Mouse (Mus musculus) spleen, postnatal 36 days (tissue): Measurements from ENCODE around the gene Exog.

Experiments
- DNase-seq, 2 experiments: peaks; one replicate each; pipeline ENCODE4 v3.0.0; 2022; ENCODE audit warnings: low spot score in 2 of 2, mixed read lengths in 1 of 2

Exog gene

DNA sequence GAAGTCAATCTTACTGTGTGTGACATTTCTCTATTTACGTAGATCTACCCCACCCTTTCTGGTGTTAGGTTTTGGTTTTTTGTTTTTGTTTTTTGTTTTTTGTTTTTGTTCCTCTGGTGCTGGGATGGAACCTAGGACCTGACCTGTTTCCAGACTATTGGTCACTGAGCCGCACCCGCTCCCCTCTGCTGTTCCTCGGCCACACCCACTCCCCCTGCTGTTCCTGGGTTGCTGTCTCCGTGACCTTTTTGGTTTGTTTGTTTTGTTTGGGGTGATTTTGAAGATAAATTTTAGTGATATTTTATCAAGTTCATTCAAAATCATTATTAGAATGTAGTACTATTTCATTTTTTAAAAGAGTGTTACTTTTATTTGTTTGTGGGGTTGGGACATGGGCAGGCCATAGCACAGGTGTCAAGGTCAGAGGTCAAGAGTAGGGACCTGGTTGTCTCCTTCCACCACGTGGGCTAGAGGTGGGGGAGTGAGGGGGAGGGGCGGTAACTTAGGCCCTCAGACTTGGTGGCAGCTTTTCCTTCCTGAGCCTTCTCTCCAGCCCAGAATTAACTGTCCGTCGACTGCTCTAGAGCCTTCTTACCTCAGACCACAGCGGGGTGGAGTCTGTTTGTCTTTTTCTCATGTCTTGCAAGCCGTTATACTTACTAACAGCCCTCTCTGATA, 60.4 kb downstream of the Exog start:
- no peak for DNase-seq

DNA sequence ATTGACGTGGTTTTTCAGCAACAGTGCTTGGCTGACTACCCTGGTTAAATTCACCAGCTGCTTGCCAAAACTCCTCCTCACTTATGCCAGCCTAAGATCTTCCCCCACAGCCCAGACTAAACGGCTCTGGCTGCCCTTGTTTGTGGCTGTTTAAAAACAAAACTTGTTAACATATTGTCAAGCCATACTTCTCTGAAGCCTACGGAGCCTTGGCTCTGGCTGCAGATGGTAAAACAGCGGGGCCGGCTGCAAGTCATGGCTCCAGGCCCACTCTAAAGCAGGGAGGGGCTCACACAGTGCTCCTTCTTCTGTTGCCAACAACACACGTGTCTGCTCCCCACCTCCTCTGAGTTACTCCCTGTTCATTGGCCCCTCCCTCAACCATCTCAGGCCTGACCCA, 66.2 kb downstream of the Exog start:
- DNase-seq: no peak

DNA sequence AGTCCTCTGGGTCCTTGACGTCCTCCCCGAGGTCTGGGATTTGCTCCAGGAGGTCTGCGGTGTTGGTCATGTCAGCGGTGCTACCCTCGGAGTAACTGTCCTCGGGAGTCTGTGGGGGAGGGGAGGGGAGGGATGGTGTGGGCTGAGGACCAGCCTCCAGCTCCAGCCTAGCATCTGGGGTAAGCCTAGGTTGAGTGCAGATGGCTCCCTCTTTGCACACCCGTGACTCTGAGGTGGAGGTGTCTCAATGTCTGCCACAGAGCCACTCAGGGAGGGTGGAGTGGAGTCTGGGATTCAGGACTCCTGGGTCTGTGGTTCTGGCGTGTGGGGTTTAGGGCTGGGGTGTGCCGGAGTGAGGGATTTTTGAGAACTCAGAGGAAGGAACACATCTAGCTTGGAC, 68.2 kb downstream of the Exog start:
- no peak for DNase-seq

DNA sequence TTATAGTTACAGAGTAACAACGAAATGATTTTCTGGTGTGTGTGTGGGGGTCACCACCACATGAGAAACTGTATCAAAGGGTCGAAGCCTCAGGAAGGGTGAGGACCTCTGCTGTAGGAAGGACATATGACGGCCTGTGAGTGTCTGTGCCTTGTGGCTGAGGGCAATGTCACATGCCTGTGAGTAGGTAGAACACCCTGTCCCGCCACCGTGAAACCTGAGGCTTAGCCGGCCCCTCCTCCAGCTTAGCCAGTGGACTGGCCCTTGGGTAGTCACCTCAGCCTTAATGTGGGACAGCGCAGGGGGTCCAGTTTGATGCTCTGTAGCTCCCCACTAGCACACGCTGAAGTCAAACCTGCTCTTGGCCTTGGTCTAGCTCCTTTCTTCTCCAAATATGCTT, 69.1 kb downstream of the Exog start:
- no peak for DNase-seq

DNA sequence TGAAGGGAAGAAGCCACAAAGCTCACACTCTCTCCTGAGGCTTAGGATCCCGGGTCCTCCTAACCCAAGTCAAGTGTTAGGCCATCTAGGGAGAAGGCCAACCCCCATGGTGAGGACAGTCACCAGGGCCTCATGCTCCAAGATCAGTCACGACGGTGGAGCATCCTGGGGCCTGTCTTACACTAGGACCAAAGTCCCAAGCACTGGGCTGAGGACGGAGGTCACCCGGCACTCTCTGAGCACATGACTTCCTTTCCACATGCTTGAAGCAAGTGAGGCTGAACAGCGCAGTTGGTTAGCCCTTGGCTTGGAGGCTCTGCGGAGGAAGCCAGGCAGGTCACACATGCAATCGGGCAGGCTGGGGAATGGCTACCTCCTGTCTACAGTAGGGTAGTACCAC, 70.2 kb downstream of the Exog start:
- DNase-seq: no peak
